Mouse (Mus musculus) macrophage (primary cell): ENCODE measurements at regions not wholly inside any gene's neighbourhood (a gene's known extent, or its start where the extent isn't known, plus 50 kb on each side); places are given as distances from the start of the nearest gene placed in this dataset.

ENCODE experiments used
- H3K27ac ChIP-seq: fragments of 350-480 bp; formaldehyde crosslinking; 2 replicates; pipeline ENCODE4 v1.9.0; 2021
- H3K36me3 ChIP-seq: fragments of 350-480 bp; formaldehyde crosslinking; 2 replicates; pipeline ENCODE4 v1.9.0; 2021; ENCODE audit errors: inconsistent target
- H3K4me3 ChIP-seq: fragments of 350-480 bp; formaldehyde crosslinking; 2 replicates; pipeline ENCODE4 v1.9.0; 2021; ENCODE audit errors: inconsistent target
- H3K79me2 ChIP-seq: fragments of 350-480 bp; formaldehyde crosslinking; 2 replicates; pipeline ENCODE4 v1.9.0; 2021; ENCODE audit errors: inconsistent target
- WGBS: methylation state at CpG from one replicate; pipeline ENCODE4 v1.1.7; 2026; ENCODE audit warnings: inconsistent platforms; ENCODE audit not compliant: missing documents; 5-methylcytosine and 5-hydroxymethylcytosine counted together

GRCm38 (mm10) chr15:86777998-86778397 is 563.7 kb downstream of the Tbc1d22a start:
- WGBS, result 84% methylated on average over 11 of the region's 11 CpGs
- H3K27ac ChIP-seq, result no peak overlapping the region
- no peaks in the 10 kb centered on the region for H3K36me3 ChIP-seq
- H3K79me2 ChIP-seq, result no peaks in the 10 kb centered on the region
- no peak overlapping the region for H3K4me3 ChIP-seq

- 89% methylated on average over 11 of the region's 11 CpGs for WGBS
- Histone ChIP-seq H3K36me3 (no peaks in the 10 kb centered on the region), H3K27ac (no peak overlapping the region), H3K79me2 (no peaks in the 10 kb centered on the region), H3K4me3 (no peak overlapping the region)
Observed at GRCm38 (mm10) chr15:86781160-86781559, 566.9 kb downstream of the Tbc1d22a start.

- 76% methylated on average over 3 of the region's 3 CpGs for WGBS
- H3K27ac ChIP-seq, result no peak overlapping the region
- H3K36me3 ChIP-seq, result no peaks in the 10 kb centered on the region
- no peaks in the 10 kb centered on the region for H3K79me2 ChIP-seq
- H3K4me3 ChIP-seq, result no peak overlapping the region
Observed at GRCm38 (mm10) chr15:86794716-86795115, 580.5 kb downstream of the Tbc1d22a start.

GRCm38 (mm10) chr15:86798474-86799178 is 584.4 kb downstream of the Tbc1d22a start:
- H3K27ac ChIP-seq, result no peak overlapping the region
- no peaks in the 10 kb centered on the region for H3K79me2 ChIP-seq
- H3K36me3 ChIP-seq, result no peaks in the 10 kb centered on the region
- H3K4me3 ChIP-seq, result no peak overlapping the region
- WGBS, result 88% methylated on average over 9 of the region's 9 CpGs

- Histone ChIP-seq H3K36me3 (no peaks in the 10 kb centered on the region), H3K27ac (no peak overlapping the region), H3K79me2 (no peaks in the 10 kb centered on the region), H3K4me3 (no peak overlapping the region)
- WGBS, result 91% methylated on average over 13 of the region's 13 CpGs
Observed at GRCm38 (mm10) chr15:86807296-86808080, 593.2 kb downstream of the Tbc1d22a start.

GRCm38 (mm10) chr15:86811821-86812220 is 597.6 kb downstream of the Tbc1d22a start:
- Histone ChIP-seq H3K27ac (no peak overlapping the region), H3K4me3 (no peak overlapping the region), H3K36me3 (no peaks in the 10 kb centered on the region), H3K79me2 (no peaks in the 10 kb centered on the region)
- WGBS, result 64% methylated on average over 2 of the region's 2 CpGs

GRCm38 (mm10) chr15:86814808-86815421 is 600.7 kb downstream of the Tbc1d22a start:
- 64% methylated on average over 8 of the region's 8 CpGs for WGBS
- H3K36me3 ChIP-seq, result no peaks in the 10 kb centered on the region
- no peaks in the 10 kb centered on the region for H3K79me2 ChIP-seq
- no peak overlapping the region for H3K4me3 ChIP-seq
- no peak overlapping the region for H3K27ac ChIP-seq

- H3K27ac ChIP-seq, result no peak overlapping the region
- no peak overlapping the region for H3K4me3 ChIP-seq
- 87% methylated on average over 6 of the region's 6 CpGs for WGBS
- H3K79me2 ChIP-seq, result no peaks in the 10 kb centered on the region
- no peaks in the 10 kb centered on the region for H3K36me3 ChIP-seq
Observed at GRCm38 (mm10) chr15:86835996-86836395, 621.7 kb downstream of the Tbc1d22a start.

- H3K4me3 ChIP-seq, result no peak overlapping the region
- WGBS, result 60% methylated on average over 11 of the region's 11 CpGs
- H3K79me2 ChIP-seq, result no peaks in the 10 kb centered on the region
- no peaks in the 10 kb centered on the region for H3K36me3 ChIP-seq
- no peak overlapping the region for H3K27ac ChIP-seq
Observed at GRCm38 (mm10) chr15:86852161-86852870, 638.1 kb downstream of the Tbc1d22a start.

- WGBS, result 11% methylated on average over 3 of the region's 3 CpGs
- H3K79me2 ChIP-seq, result no peaks in the 10 kb centered on the region
- H3K36me3 ChIP-seq, result no peaks in the 10 kb centered on the region
- H3K4me3 ChIP-seq, result no peak overlapping the region
- no peak overlapping the region for H3K27ac ChIP-seq
Observed at GRCm38 (mm10) chr15:86858356-86858906, 644.2 kb downstream of the Tbc1d22a start.

- Histone ChIP-seq H3K4me3 (no peak overlapping the region), H3K27ac (no peak overlapping the region), H3K79me2 (no peaks in the 10 kb centered on the region), H3K36me3 (no peaks in the 10 kb centered on the region)
- 31% methylated on average over 5 of the region's 7 CpGs for WGBS
Observed at GRCm38 (mm10) chr15:86875721-86876309, 661.6 kb downstream of the Tbc1d22a start.

- H3K79me2 ChIP-seq, result no peaks in the 10 kb centered on the region
- WGBS, result 68% methylated on average over 6 of the region's 6 CpGs
- no peak overlapping the region for H3K4me3 ChIP-seq
- no peaks in the 10 kb centered on the region for H3K36me3 ChIP-seq
- H3K27ac ChIP-seq, result no peak overlapping the region
Observed at GRCm38 (mm10) chr15:86896974-86897373, 647.1 kb upstream of the Fam19a5 start.

- Histone ChIP-seq H3K4me3 (no peak overlapping the region), H3K36me3 (no peaks in the 10 kb centered on the region), H3K79me2 (no peaks in the 10 kb centered on the region), H3K27ac (no peak overlapping the region)
- 78% methylated on average over 1 of the region's 1 CpGs for WGBS
Observed at GRCm38 (mm10) chr15:86899961-86900360, 644.1 kb upstream of the Fam19a5 start.

GRCm38 (mm10) chr15:86903006-86903405 is 641.1 kb upstream of the Fam19a5 start:
- Histone ChIP-seq H3K4me3 (no peak overlapping the region), H3K36me3 (no peaks in the 10 kb centered on the region), H3K79me2 (no peaks in the 10 kb centered on the region), H3K27ac (no peak overlapping the region)
- 35% methylated on average over 3 of the region's 3 CpGs for WGBS
